Mouse (Mus musculus): ENCODE data around the gene Ssh2. TPM values are rescaled to one million over a fixed set of nuclear protein-coding genes. Genes with fewer than 3 reads are reported as not detected.

Gene Ssh2
- polyA plus RNA-seq, 1 experiment from 2014 or later, result 10.2 TPM

DNA sequence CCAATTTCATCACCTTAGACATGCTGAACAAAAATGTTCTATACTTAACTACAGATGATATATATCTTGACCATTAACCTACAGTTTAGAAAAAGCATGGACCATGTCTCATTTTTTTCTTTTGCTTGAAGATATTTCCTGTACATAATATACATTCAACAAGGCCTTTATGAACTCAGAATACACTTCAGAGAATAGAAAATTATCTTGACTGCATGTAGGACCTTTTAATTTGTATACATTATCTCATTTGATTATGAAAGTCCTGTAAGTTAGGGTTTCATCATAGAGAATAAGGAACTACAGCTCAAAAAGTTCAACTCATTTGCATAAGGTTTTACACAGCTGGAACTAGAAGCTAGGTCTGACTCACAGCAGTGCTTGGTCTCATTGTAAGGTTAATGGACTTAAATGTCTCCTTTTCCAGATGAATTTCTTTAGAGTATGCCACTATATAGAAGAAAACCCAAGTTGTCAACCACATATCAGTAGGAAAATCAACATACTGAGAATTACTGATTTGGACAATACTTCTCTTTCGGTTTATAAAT is 1.9 kb upstream of the Ssh2 start:
- Histone ChIP-seq H3K4me1 (ENCODE audit: control insufficient read depth, insufficient read depth, low read length) (peaks cover 7% of the 10 kb centered on the region; the same call in 1 of the 2 replicates), H3K27ac (ENCODE audit: low read depth, low read length) (no peak overlapping the region), H3K27me3 (ENCODE audit: control insufficient read depth, insufficient read depth, low read length) (no peaks in the 10 kb centered on the region), H3K4me3 (ENCODE audit: low read length) (no peak overlapping the region), H3K4me2 (replicated peaks; ENCODE audit: low read depth, low read length) (no peak overlapping the region), H3K9me3 (ENCODE audit: control insufficient read depth, low read length) (no peaks in the 10 kb centered on the region), H3K9ac (ENCODE audit: low read depth, low read length) (no peak overlapping the region), H3K36me3 (ENCODE audit: control insufficient read depth, insufficient read depth, low read length) (no peaks in the 10 kb centered on the region)
- ATAC-seq (ENCODE audit: low FRiP score, low TSS enrichment), result no peak
- 90% methylated on average over 1 of the region's 1 CpGs for WGBS

DNA sequence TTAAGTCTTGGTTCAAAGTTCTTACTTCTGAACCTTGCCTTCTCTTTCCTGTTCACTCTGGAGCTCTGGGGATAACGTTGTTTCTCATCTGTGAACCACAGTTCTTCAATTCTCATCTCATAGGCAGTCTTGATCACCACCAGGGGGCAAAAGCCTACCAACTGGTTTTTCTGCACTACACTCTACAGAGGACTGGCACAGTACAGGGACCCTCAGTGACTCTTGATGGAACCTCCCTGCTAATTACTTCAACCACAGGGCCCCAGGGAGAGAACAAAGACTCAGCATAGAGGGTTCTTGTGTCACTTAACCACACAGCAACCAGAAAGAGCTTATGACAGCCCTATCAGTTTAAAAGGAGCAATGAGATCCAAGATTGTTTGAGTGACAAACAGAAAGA is 1.3 kb upstream of the Ssh2 start:
- Histone ChIP-seq H3K27ac (ENCODE audit: low read depth, low read length) (no peak overlapping the region), H3K9ac (ENCODE audit: low read depth, low read length) (no peak overlapping the region), H3K4me2 (replicated peaks; ENCODE audit: low read depth, low read length) (no peak overlapping the region), H3K9me3 (ENCODE audit: control insufficient read depth, low read length) (no peaks in the 10 kb centered on the region), H3K27me3 (ENCODE audit: control insufficient read depth, insufficient read depth, low read length) (no peaks in the 10 kb centered on the region), H3K36me3 (ENCODE audit: control insufficient read depth, insufficient read depth, low read length) (no peaks in the 10 kb centered on the region), H3K4me3 (ENCODE audit: low read length) (no peak overlapping the region), H3K4me1 (ENCODE audit: control insufficient read depth, insufficient read depth, low read length) (peaks cover 7% of the 10 kb centered on the region; the same call in 1 of the 2 replicates)
- no peak; the same call in 1 of the 2 replicates for ATAC-seq (ENCODE audit: low FRiP score, low TSS enrichment)
- 4% methylated on average over 1 of the region's 1 CpGs for WGBS

DNA sequence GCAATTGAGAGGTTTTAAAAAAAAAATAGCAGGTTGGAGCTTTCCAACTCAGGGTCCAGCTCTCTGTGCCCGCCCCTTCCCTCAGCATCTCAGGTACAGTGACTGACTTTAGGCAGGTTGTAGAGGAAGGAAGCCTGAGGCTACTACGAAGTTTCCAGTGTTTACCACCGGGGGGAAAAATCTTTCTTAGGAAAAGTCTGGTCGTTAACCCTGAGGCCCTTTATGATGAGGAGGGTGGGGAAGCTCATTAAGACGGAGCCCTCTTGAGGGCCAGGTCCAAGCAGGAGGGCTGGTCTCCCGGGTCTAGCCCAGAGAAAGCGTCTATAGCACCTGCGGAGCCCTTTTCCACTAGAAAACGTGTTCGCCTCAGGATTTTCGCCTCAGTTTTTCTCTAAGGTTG is 604 bp upstream of the Ssh2 start:
- no peaks in the 10 kb centered on the region for H3K9me3 ChIP-seq (ENCODE audit: control insufficient read depth, low read length)
- WGBS, result under 1% methylated on average over 11 of the region's 11 CpGs
- ATAC-seq (ENCODE audit: low FRiP score, low TSS enrichment), result peak; percentile 44; the same call in 1 of the 2 replicates

DNA sequence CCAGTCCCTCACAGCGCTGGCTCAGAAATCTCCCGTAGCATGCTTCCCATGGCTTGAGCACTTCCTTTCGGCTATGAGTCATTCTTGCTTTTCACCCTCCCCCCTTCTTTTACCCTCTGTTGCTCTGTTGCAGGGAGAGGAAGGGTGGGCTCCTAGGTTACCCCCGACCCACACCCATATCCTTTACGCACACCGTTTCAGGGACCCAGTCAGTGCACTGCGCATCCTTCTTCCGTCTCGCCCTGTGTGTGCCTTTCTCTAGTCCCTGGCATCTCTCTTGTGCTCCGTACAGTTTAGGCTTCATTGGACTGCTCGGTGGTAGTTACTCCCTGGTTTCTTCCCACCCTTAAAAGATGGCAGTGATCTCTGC is 659 bp downstream of the Ssh2 start:
- peak overlapping the region; percentile 63 for H3K4me3 ChIP-seq (ENCODE audit: low read length)
- H3K27ac ChIP-seq (ENCODE audit: low read depth, low read length), result peak overlapping the region; percentile 83
- WGBS, result under 1% methylated on average over 11 of the region's 11 CpGs

More for the DNA sequence above, 604 bp upstream of the Ssh2 start:
- H3K9ac ChIP-seq (ENCODE audit: low read depth, low read length), result peak overlapping the region; percentile 69
- peaks cover 7% of the 10 kb centered on the region; the same call in 1 of the 2 replicates for H3K4me1 ChIP-seq (ENCODE audit: control insufficient read depth, insufficient read depth, low read length)
- H3K36me3 ChIP-seq (ENCODE audit: control insufficient read depth, insufficient read depth, low read length), result no peaks in the 10 kb centered on the region
- H3K4me2 ChIP-seq (replicated peaks; ENCODE audit: low read depth, low read length), result peak overlapping the region; percentile 74
- peak overlapping the region; percentile 63 for H3K4me3 ChIP-seq (ENCODE audit: low read length)
- no peaks in the 10 kb centered on the region for H3K27me3 ChIP-seq (ENCODE audit: control insufficient read depth, insufficient read depth, low read length)
- peak overlapping the region; percentile 83 for H3K27ac ChIP-seq (ENCODE audit: low read depth, low read length)

GRCm38 (mm10) chr11:77230765-77231164 is 14.7 kb downstream of the Ssh2 start:
- H3K27me3 ChIP-seq (ENCODE audit: control insufficient read depth, insufficient read depth, low read length), result no peaks in the 10 kb centered on the region
- no peaks in the 10 kb centered on the region for H3K36me3 ChIP-seq (ENCODE audit: control insufficient read depth, insufficient read depth, low read length)
- H3K9ac ChIP-seq (ENCODE audit: low read depth, low read length), result no peak overlapping the region
- no peak overlapping the region for H3K4me2 ChIP-seq (replicated peaks; ENCODE audit: low read depth, low read length)
- no peak overlapping the region for H3K4me3 ChIP-seq (ENCODE audit: low read length)
- H3K4me1 ChIP-seq (ENCODE audit: control insufficient read depth, insufficient read depth, low read length), result no peaks in the 10 kb centered on the region
- 79% methylated on average over 2 of the region's 2 CpGs for WGBS
- no peak overlapping the region for H3K27ac ChIP-seq (ENCODE audit: low read depth, low read length)
- H3K9me3 ChIP-seq (ENCODE audit: control insufficient read depth, low read length), result no peaks in the 10 kb centered on the region
- ATAC-seq (ENCODE audit: low FRiP score, low TSS enrichment), result no peak

More for the DNA sequence above, 659 bp downstream of the Ssh2 start:
- H3K9ac ChIP-seq (ENCODE audit: low read depth, low read length), result peak overlapping the region; percentile 69
- no peaks in the 10 kb centered on the region for H3K27me3 ChIP-seq (ENCODE audit: control insufficient read depth, insufficient read depth, low read length)
- peaks cover 7% of the 10 kb centered on the region; the same call in 1 of the 2 replicates for H3K4me1 ChIP-seq (ENCODE audit: control insufficient read depth, insufficient read depth, low read length)
- H3K36me3 ChIP-seq (ENCODE audit: control insufficient read depth, insufficient read depth, low read length), result no peaks in the 10 kb centered on the region
- no peaks in the 10 kb centered on the region for H3K9me3 ChIP-seq (ENCODE audit: control insufficient read depth, low read length)
- H3K4me2 ChIP-seq (replicated peaks; ENCODE audit: low read depth, low read length), result peak overlapping the region; percentile 74
- peak; percentile 66 for ATAC-seq (ENCODE audit: low FRiP score, low TSS enrichment)

GRCm38 (mm10) chr11:77231514-77231913 is 15.4 kb downstream of the Ssh2 start:
- H3K9me3 ChIP-seq (ENCODE audit: control insufficient read depth, low read length), result no peaks in the 10 kb centered on the region
- no peaks in the 10 kb centered on the region for H3K4me1 ChIP-seq (ENCODE audit: control insufficient read depth, insufficient read depth, low read length)
- no peaks in the 10 kb centered on the region for H3K27me3 ChIP-seq (ENCODE audit: control insufficient read depth, insufficient read depth, low read length)
- H3K27ac ChIP-seq (ENCODE audit: low read depth, low read length), result no peak overlapping the region
- H3K36me3 ChIP-seq (ENCODE audit: control insufficient read depth, insufficient read depth, low read length), result no peaks in the 10 kb centered on the region
- no peak overlapping the region for H3K9ac ChIP-seq (ENCODE audit: low read depth, low read length)
- WGBS, result 95% methylated on average over 2 of the region's 2 CpGs
- no peak overlapping the region for H3K4me3 ChIP-seq (ENCODE audit: low read length)
- no peak for ATAC-seq (ENCODE audit: low FRiP score, low TSS enrichment)
- no peak overlapping the region for H3K4me2 ChIP-seq (replicated peaks; ENCODE audit: low read depth, low read length)

- Histone ChIP-seq H3K36me3 (ENCODE audit: control insufficient read depth, insufficient read depth, low read length) (no peaks in the 10 kb centered on the region), H3K9me3 (ENCODE audit: control insufficient read depth, low read length) (no peaks in the 10 kb centered on the region), H3K27me3 (ENCODE audit: control insufficient read depth, insufficient read depth, low read length) (no peaks in the 10 kb centered on the region), H3K4me1 (ENCODE audit: control insufficient read depth, insufficient read depth, low read length) (no peaks in the 10 kb centered on the region), H3K4me3 (ENCODE audit: low read length) (no peak overlapping the region), H3K9ac (ENCODE audit: low read depth, low read length) (no peak overlapping the region), H3K4me2 (replicated peaks; ENCODE audit: low read depth, low read length) (no peak overlapping the region), H3K27ac (ENCODE audit: low read depth, low read length) (no peak overlapping the region)
- no peak for ATAC-seq (ENCODE audit: low FRiP score, low TSS enrichment)
- WGBS, result 95% methylated on average over 1 of the region's 1 CpGs
Measured at GRCm38 (mm10) chr11:77235267-77235666, 19.2 kb downstream of the Ssh2 start.

- Histone ChIP-seq H3K4me2 (replicated peaks; ENCODE audit: low read depth, low read length) (no peak overlapping the region), H3K4me3 (ENCODE audit: low read length) (no peak overlapping the region), H3K9me3 (ENCODE audit: control insufficient read depth, low read length) (no peaks in the 10 kb centered on the region), H3K27ac (ENCODE audit: low read depth, low read length) (no peak overlapping the region), H3K36me3 (ENCODE audit: control insufficient read depth, insufficient read depth, low read length) (no peaks in the 10 kb centered on the region), H3K9ac (ENCODE audit: low read depth, low read length) (no peak overlapping the region), H3K4me1 (ENCODE audit: control insufficient read depth, insufficient read depth, low read length) (no peaks in the 10 kb centered on the region), H3K27me3 (ENCODE audit: control insufficient read depth, insufficient read depth, low read length) (no peaks in the 10 kb centered on the region)
- 96% methylated on average over 1 of the region's 1 CpGs for WGBS
- ATAC-seq (ENCODE audit: low FRiP score, low TSS enrichment), result no peak
Measured at GRCm38 (mm10) chr11:77239658-77240345, 23.7 kb downstream of the Ssh2 start.

DNA sequence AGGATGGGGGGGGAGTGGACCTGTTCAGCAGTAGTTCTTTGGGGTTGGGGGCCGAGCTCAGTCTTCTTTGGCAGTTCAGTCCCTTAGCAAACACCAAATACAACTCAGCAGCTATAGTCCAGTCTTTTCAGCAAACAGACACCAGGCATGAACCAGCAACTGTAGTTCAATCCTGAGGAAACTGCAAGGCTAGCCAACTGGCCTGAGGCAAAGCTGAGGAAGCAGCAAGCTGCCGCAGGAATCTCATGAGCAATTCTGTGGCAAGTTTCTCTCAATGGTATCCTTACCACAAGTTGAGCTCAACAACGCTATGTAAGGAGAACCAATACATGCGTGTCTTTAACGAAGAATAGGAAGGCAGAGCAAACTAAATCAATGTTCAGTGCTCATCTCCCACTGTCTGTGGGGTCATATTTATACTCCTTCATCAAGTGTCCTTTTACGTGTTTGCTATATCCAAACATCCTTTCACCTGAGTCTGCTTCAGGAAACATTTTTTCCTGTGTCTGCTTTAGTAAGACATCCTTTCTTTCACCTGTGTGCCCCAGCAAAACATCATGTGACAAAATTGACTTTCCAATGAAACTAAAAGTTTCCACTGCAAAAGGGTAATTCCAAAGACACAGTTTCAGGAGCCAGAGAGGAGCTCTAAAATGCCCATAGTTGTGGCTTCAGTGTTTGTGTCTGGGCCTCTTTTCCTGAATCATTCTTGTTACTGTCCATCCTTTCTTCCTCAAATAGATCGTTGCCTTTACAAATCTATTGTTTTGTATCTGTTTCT is 24.6 kb downstream of the Ssh2 start:
- no peak overlapping the region for H3K4me2 ChIP-seq (replicated peaks; ENCODE audit: low read depth, low read length)
- no peak overlapping the region for H3K27ac ChIP-seq (ENCODE audit: low read depth, low read length)
- no peaks in the 10 kb centered on the region for H3K27me3 ChIP-seq (ENCODE audit: control insufficient read depth, insufficient read depth, low read length)
- no peak overlapping the region for H3K4me3 ChIP-seq (ENCODE audit: low read length)
- 87% methylated on average over 7 of the region's 7 CpGs for WGBS
- no peaks in the 10 kb centered on the region for H3K36me3 ChIP-seq (ENCODE audit: control insufficient read depth, insufficient read depth, low read length)
- no peak overlapping the region for H3K9ac ChIP-seq (ENCODE audit: low read depth, low read length)
- ATAC-seq (ENCODE audit: low FRiP score, low TSS enrichment), result no peak
- H3K4me1 ChIP-seq (ENCODE audit: control insufficient read depth, insufficient read depth, low read length), result no peaks in the 10 kb centered on the region
- no peaks in the 10 kb centered on the region for H3K9me3 ChIP-seq (ENCODE audit: control insufficient read depth, low read length)

All from kidney, embryonic 14.5 days (tissue).